Mouse (Mus musculus) MEL (cell line): Measurements from ENCODE around the gene Oasl2.

ENCODE experiments used
- CTCF ChIP-seq, 3 experiments: IDR thresholded peaks in 2 of 3; conservative IDR thresholded peaks in 1 of 3; 2 replicates each; pipeline ENCODE4 v1.5.1; 2011 to 2012; ENCODE audit warnings: low read length in 3 of 3, low read depth in 2 of 3, mild to moderate bottlenecking in 2 of 3, improper control_type of control experiment in 1 of 3, inconsistent platforms in 1 of 3, mixed read lengths in 1 of 3, moderate library complexity in 1 of 3; ENCODE audit not compliant: control insufficient read depth in 1 of 3, insufficient read depth in 1 of 3, poor library complexity in 1 of 3, severe bottlenecking in 1 of 3
- E2F4 ChIP-seq: IDR thresholded peaks from 2 replicates; pipeline ENCODE4 v1.6.1; 2011; ENCODE audit warnings: low read depth, low read length, improper control_type of control experiment, borderline replicate concordance
- ETS1 ChIP-seq: IDR thresholded peaks from 2 replicates; pipeline ENCODE4 v1.6.1; 2012; ENCODE audit warnings: low read depth, mild to moderate bottlenecking, inconsistent platforms, low read length, improper control_type of control experiment, moderate library complexity
- HCFC1 ChIP-seq: IDR thresholded peaks from 2 replicates; pipeline ENCODE4 v1.6.1; 2012; ENCODE audit warnings: low read depth, mild to moderate bottlenecking, inconsistent platforms, low read length, improper control_type of control experiment, moderate library complexity
- MAX ChIP-seq: IDR thresholded peaks from 2 replicates; pipeline ENCODE4 v1.6.1; 2011; ENCODE audit warnings: low read length, improper control_type of control experiment
- MAZ ChIP-seq: IDR thresholded peaks from 2 replicates; pipeline ENCODE4 v1.6.1; 2012; ENCODE audit warnings: low read depth, mild to moderate bottlenecking, inconsistent platforms, low read length, improper control_type of control experiment
- POLR2A ChIP-seq, 2 experiments: IDR thresholded peaks; 2 replicates each; pipeline ENCODE4 v1.6.1; 2011 to 2012; ENCODE audit warnings: low read length in 2 of 2, mild to moderate bottlenecking in 2 of 2, control low read depth in 1 of 2, improper control_type of control experiment in 1 of 2, low read depth in 1 of 2, moderate library complexity in 1 of 2; ENCODE audit not compliant: control insufficient read depth in 1 of 2, insufficient read depth in 1 of 2, poor library complexity in 1 of 2
- RAD21 ChIP-seq: IDR thresholded peaks from 2 replicates; pipeline ENCODE4 v1.6.1; 2011; ENCODE audit warnings: mild to moderate bottlenecking, low read depth, low read length, improper control_type of control experiment
- TBP ChIP-seq: IDR thresholded peaks from 2 replicates; pipeline ENCODE4 v1.8.0; 2011; ENCODE audit warnings: low read depth, low read length, improper control_type of control experiment
- TCF12 ChIP-seq: IDR thresholded peaks from 2 replicates; pipeline ENCODE4 v1.6.1; 2014; ENCODE audit warnings: low read depth, mild to moderate bottlenecking, inconsistent platforms, low read length, improper control_type of control experiment, moderate library complexity
- USF2 ChIP-seq, 2 experiments: IDR thresholded peaks; 2 replicates each; pipeline ENCODE4 v1.6.1; 2011 to 2012; ENCODE audit warnings: improper control_type of control experiment in 2 of 2, low read length in 2 of 2, borderline replicate concordance in 1 of 2, inconsistent platforms in 1 of 2, low read depth in 1 of 2, mild to moderate bottlenecking in 1 of 2; ENCODE audit not compliant: insufficient read depth in 1 of 2

DNA sequence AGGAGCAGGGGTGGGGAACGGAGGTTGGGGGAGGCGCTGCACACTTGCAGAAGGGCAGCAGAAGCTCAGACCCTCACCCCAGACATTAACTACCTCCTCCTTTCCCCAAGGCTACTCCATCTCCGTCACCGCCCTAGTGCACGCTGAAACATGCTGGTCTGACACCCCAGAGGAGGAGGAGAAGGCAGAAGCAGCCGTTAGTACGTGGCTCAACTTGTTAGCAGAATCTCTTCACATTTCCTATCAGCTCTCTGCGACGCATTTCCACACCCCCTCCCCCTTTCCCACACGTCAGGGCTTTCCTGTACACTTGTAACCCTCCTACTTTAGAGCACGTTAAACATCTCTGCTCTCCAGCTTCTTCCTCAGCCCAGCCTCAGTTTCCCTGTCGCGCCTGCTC, 17.3 kb upstream of the Oasl2 start:
- TF ChIP-seq POLR2A (IDR thresholded peaks at IDR 0.05; ENCODE audit: control insufficient read depth in 1 of 2, insufficient read depth in 1 of 2, low read depth in 1 of 2, low read length in 2 of 2, poor library complexity in 1 of 2) (no peak), CTCF (IDR thresholded peaks at IDR 0.05 in 2 of 3, conservative IDR thresholded peaks at IDR 0.05 in 1 of 3; ENCODE audit: control insufficient read depth in 1 of 3, insufficient read depth in 1 of 3, low read depth in 2 of 3, low read length in 3 of 3, poor library complexity in 1 of 3, severe bottlenecking in 1 of 3) (no peak), RAD21 (no peak), MAX (no peak), E2F4 (no peak), USF2 (IDR thresholded peaks at IDR 0.05; ENCODE audit: borderline replicate concordance in 1 of 2, insufficient read depth in 1 of 2, low read depth in 1 of 2, low read length in 2 of 2) (no peak), TBP (no peak), TCF12 (no peak), ETS1 (no peak), HCFC1 (no peak), MAZ (no peak)
